Mouse (Mus musculus) pancreas, adult 10 weeks (tissue): ENCODE results near the gene Gm3476. TPM values are rescaled to one million over a fixed set of nuclear protein-coding genes. Genes with fewer than 3 reads are reported as not detected.

Source experiments
- polyA plus RNA-seq: library from polyadenylated mRNA; stranded (reverse); fragments of 350-450 nt; fragmentation: Illumina TruSeq; extraction: RNeasy Lipid Tissue Mini Kit (QIAGEN cat#74804); gene quantifications from one replicate; pipeline ENCODE4 v1.2.3, GENCODE M21; 2015; ENCODE audit warnings: low read depth, low replicate concordance; ENCODE audit not compliant: insufficient read depth

Gm3476 gene
- not detected for polyA plus RNA-seq

GRCm38 (mm10) chr14:6125707-6126106, at the start of gene Gm3476:
TSS of gene Gm3476 (minus strand) at chr14:6125807.

GRCm38 (mm10) chr14:6108272-6108925, 17.2 kb downstream of the Gm3476 start, which contains the start of gene Gm3468:
TSS of gene Gm3468 (minus strand) at chr14:6108665.

GRCm38 (mm10) chr14:6093842-6094241, 31.8 kb downstream of the Gm3476 start, which contains the start of gene Gm8206:
TSS of gene Gm8206 (minus strand) at chr14:6093942.

GRCm38 (mm10) chr14:6058167-6058566, 67.4 kb downstream of the Gm3476 start, which contains the start of gene Gm6337:
TSS of gene Gm6337 (minus strand) at chr14:6058267.

Other genes starting within 250 kb of the Gm3476 start
- not detected for gene Gm8237, start 245.4 kb downstream of the Gm3476 start, polyA plus RNA-seq
- gene Gm3248, start 164.1 kb downstream of the Gm3476 start, polyA plus RNA-seq, result not detected
- not detected for gene Gm3453, start 146.7 kb downstream of the Gm3476 start, polyA plus RNA-seq
- not detected for gene Gm6337, start 67.5 kb downstream of the Gm3476 start, polyA plus RNA-seq
- not detected for gene Gm8206, start 31.9 kb downstream of the Gm3476 start, polyA plus RNA-seq
- gene Gm3468, start 17.1 kb downstream of the Gm3476 start, polyA plus RNA-seq, result 0.54 TPM
- not detected for gene Gm21560, start 93.5 kb upstream of the Gm3476 start, polyA plus RNA-seq
- gene Gm3411, start 161.4 kb upstream of the Gm3476 start, polyA plus RNA-seq, result not detected
- not detected for gene Gm21103, start 179.0 kb upstream of the Gm3476 start, polyA plus RNA-seq
- gene Gm3618, start 217.9 kb upstream of the Gm3476 start, polyA plus RNA-seq, result not detected